Mouse (Mus musculus) forebrain, embryonic 11.5 days (tissue): Measurements from ENCODE around the gene Dusp18. TPM values are rescaled to one million over a fixed set of nuclear protein-coding genes. Genes with fewer than 3 reads are reported as not detected.

Source experiments
- ATAC-seq: fragments of 200-750 bp; cut with Nextera tagmentation; replicated peaks from 2 replicates; pipeline ENCODE4 v1.8.0; 2017; ENCODE audit warnings: moderate TSS enrichment; ENCODE audit not compliant: low FRiP score
- DNase-seq: peaks from one replicate; pipeline ENCODE4 v3.0.0-alpha.2; 2017; ENCODE audit warnings: low spot score
- H3K27ac ChIP-seq: fragments of 300-500 bp; sonication (generic); 2 replicates; pipeline ENCODE4 v1.5.1; 2014; ENCODE audit warnings: low read depth, low read length
- H3K27me3 ChIP-seq: fragments of 300-500 bp; sonication (generic); 2 replicates; pipeline ENCODE4 v1.6.1; 2014; ENCODE audit warnings: mild to moderate bottlenecking, low read length, mixed read lengths; ENCODE audit not compliant: control insufficient read depth, insufficient read depth
- H3K36me3 ChIP-seq: fragments of 300-500 bp; sonication (generic); 2 replicates; pipeline ENCODE4 v1.6.1; 2014; ENCODE audit warnings: mild to moderate bottlenecking, low read length, moderate library complexity, mixed read lengths; ENCODE audit not compliant: control insufficient read depth, insufficient read depth
- H3K4me1 ChIP-seq: fragments of 300-500 bp; sonication (generic); replicated peaks from 2 replicates; pipeline ENCODE4 v1.6.1; 2014; ENCODE audit warnings: low read length, mixed read lengths; ENCODE audit not compliant: control insufficient read depth, insufficient read depth
- H3K4me2 ChIP-seq: fragments of 300-500 bp; sonication (generic); 2 replicates; pipeline ENCODE4 v1.6.1; 2014; ENCODE audit warnings: low read depth, mild to moderate bottlenecking, low read length, moderate library complexity, mixed read lengths; ENCODE audit not compliant: severe bottlenecking
- H3K4me3 ChIP-seq: fragments of 300-500 bp; sonication (generic); 2 replicates; pipeline ENCODE4 v1.5.1; 2014; ENCODE audit warnings: low read depth, low read length
- H3K9ac ChIP-seq: fragments of 300-500 bp; sonication (generic); 2 replicates; pipeline ENCODE4 v1.6.1; 2014; ENCODE audit warnings: low read length
- H3K9me3 ChIP-seq: fragments of 300-500 bp; sonication (generic); 2 replicates; pipeline ENCODE4 v1.6.1; 2016; ENCODE audit warnings: low read length, mixed read lengths; ENCODE audit not compliant: control insufficient read depth
- WGBS: fragments of 180-500 bp; shearing (Covaris S2); extraction: QIAGEN DNeasy Blood & Tissue Kit; methylation state at CpG from one replicate; pipeline ENCODE4 v1.1.7; 2014; 5-methylcytosine and 5-hydroxymethylcytosine counted together
- polyA plus RNA-seq: library from polyadenylated mRNA; unstranded; fragments of >200 nt; fragmentation: Nextera tagmentation; extraction: Ambion mirVana; gene quantifications from 2 replicates; pipeline ENCODE4 v1.2.1, GENCODE M21; 2014

Gene Dusp18
- polyA plus RNA-seq, 1 experiment from 2014 or later = 22.5 TPM

- Histone ChIP-seq H3K27ac (no peak overlapping the region), H3K9me3 (no peaks in the 10 kb centered on the region), H3K4me3 (no peak overlapping the region), H3K4me1 (peaks cover under 1% of the 10 kb centered on the region; the same call in 1 of the 2 replicates), H3K4me2 (no peak overlapping the region), H3K9ac (no peak overlapping the region), H3K36me3 (no peaks in the 10 kb centered on the region), H3K27me3 (no peaks in the 10 kb centered on the region)
- ATAC-seq (no peak), DNase-seq (no peak)
- WGBS = 94% methylated on average over 10 of the region's 10 CpGs
Observed at GRCm38 (mm10) chr11:3925916-3926315, 30.9 kb downstream of the Dusp18 start.

GRCm38 (mm10) chr11:3930019-3930418 is 35.0 kb downstream of the Dusp18 start:
- Histone ChIP-seq H3K27me3 (no peaks in the 10 kb centered on the region), H3K4me3 (no peak overlapping the region), H3K9ac (no peak overlapping the region), H3K9me3 (no peaks in the 10 kb centered on the region), H3K4me2 (no peak overlapping the region), H3K36me3 (no peaks in the 10 kb centered on the region), H3K4me1 (peaks cover 4% of the 10 kb centered on the region; the same call in 1 of the 2 replicates), H3K27ac (no peak overlapping the region)
- no peak for DNase-seq
- ATAC-seq = no peak
- 81% methylated on average over 4 of the region's 4 CpGs for WGBS

GRCm38 (mm10) chr11:3930931-3931330 is 35.9 kb downstream of the Dusp18 start:
- Histone ChIP-seq H3K9ac (no peak overlapping the region; the same call in 1 of the 2 replicates), H3K4me1 (peaks cover 4% of the 10 kb centered on the region; the same call in 1 of the 2 replicates), H3K4me3 (peak overlapping the region; percentile 47; the same call in 1 of the 2 replicates), H3K27ac (no peak overlapping the region), H3K9me3 (no peaks in the 10 kb centered on the region), H3K4me2 (peak overlapping the region; percentile 64), H3K27me3 (no peaks in the 10 kb centered on the region), H3K36me3 (no peaks in the 10 kb centered on the region)
- ATAC-seq = no peak
- no peak for DNase-seq
- 29% methylated on average over 6 of the region's 6 CpGs for WGBS

- Histone ChIP-seq H3K4me3 (peak within 1 kb of the TSS; percentile 47), H3K27ac (no peak within 1 kb of the TSS), H3K36me3 (no peaks in the 10 kb centered on the region), H3K9me3 (no peaks in the 10 kb centered on the region), H3K27me3 (no peaks in the 10 kb centered on the region), H3K4me1 (peaks cover 4% of the 10 kb centered on the region; the same call in 1 of the 2 replicates), H3K4me2 (peak within 1 kb of the TSS; percentile 64), H3K9ac (peak within 1 kb of the TSS; percentile 51)
- peak; percentile 87 for DNase-seq
- under 1% methylated on average over 21 of the region's 26 CpGs for WGBS
- ATAC-seq = peak; percentile 90
Observed at GRCm38 (mm10) chr11:3931511-3932211, 36.6 kb downstream of the Dusp18 start, which contains the start of gene Tcn2. Gene Tcn2, minus strand, starts transcription at chr11:3932159.

- 89% methylated on average over 9 of the region's 9 CpGs for WGBS
Observed at GRCm38 (mm10) chr11:3933756-3934285, 38.8 kb downstream of the Dusp18 start.

GRCm38 (mm10) chr11:3935135-3935534 is 40.1 kb downstream of the Dusp18 start:
- no peaks in the 10 kb centered on the region for H3K9me3 ChIP-seq
- DNase-seq = no peak
- peaks cover 4% of the 10 kb centered on the region; the same call in 1 of the 2 replicates for H3K4me1 ChIP-seq
- no peak for ATAC-seq
- WGBS = 76% methylated on average over 4 of the region's 4 CpGs
- H3K27me3 ChIP-seq = no peaks in the 10 kb centered on the region
- H3K27ac ChIP-seq = no peak overlapping the region
- no peak overlapping the region for H3K9ac ChIP-seq
- H3K4me2 ChIP-seq = no peak overlapping the region
- H3K4me3 ChIP-seq = no peak overlapping the region
- no peaks in the 10 kb centered on the region for H3K36me3 ChIP-seq

More at GRCm38 (mm10) chr11:3933756-3934285, 38.8 kb downstream of the Dusp18 start:
- H3K9me3 ChIP-seq = no peaks in the 10 kb centered on the region
- no peak overlapping the region for H3K9ac ChIP-seq
- H3K4me1 ChIP-seq = peaks cover 4% of the 10 kb centered on the region; the same call in 1 of the 2 replicates
- H3K4me2 ChIP-seq = no peak overlapping the region
- H3K36me3 ChIP-seq = no peaks in the 10 kb centered on the region
- no peaks in the 10 kb centered on the region for H3K27me3 ChIP-seq
- ATAC-seq (no peak), DNase-seq (peak; percentile 42)
- no peak overlapping the region for H3K4me3 ChIP-seq
- H3K27ac ChIP-seq = no peak overlapping the region

GRCm38 (mm10) chr11:3936318-3936717 is 41.3 kb downstream of the Dusp18 start:
- Histone ChIP-seq H3K4me3 (no peak overlapping the region), H3K27me3 (no peaks in the 10 kb centered on the region), H3K9me3 (no peaks in the 10 kb centered on the region), H3K4me2 (no peak overlapping the region), H3K36me3 (no peaks in the 10 kb centered on the region), H3K27ac (no peak overlapping the region), H3K9ac (no peak overlapping the region), H3K4me1 (no peaks in the 10 kb centered on the region; the same call in 1 of the 2 replicates)
- ATAC-seq (no peak), DNase-seq (no peak)
- WGBS = 94% methylated on average over 3 of the region's 3 CpGs

- DNase-seq (no peak), ATAC-seq (no peak)
- Histone ChIP-seq H3K9ac (no peak overlapping the region), H3K9me3 (no peaks in the 10 kb centered on the region), H3K4me2 (no peak overlapping the region), H3K27me3 (no peaks in the 10 kb centered on the region), H3K36me3 (no peaks in the 10 kb centered on the region), H3K4me1 (no peaks in the 10 kb centered on the region), H3K4me3 (no peak overlapping the region), H3K27ac (no peak overlapping the region)
- 86% methylated on average over 13 of the region's 13 CpGs for WGBS
Observed at GRCm38 (mm10) chr11:3937321-3937874, 42.4 kb downstream of the Dusp18 start.
